Mouse (Mus musculus) limb, embryonic 11.5 days (tissue): ENCODE results near the gene Gm28551. TPM values are rescaled to one million over a fixed set of nuclear protein-coding genes. Genes with fewer than 3 reads are reported as not detected.
"Not testable (repeated sequence)": the region's sequence is repeated elsewhere in the genome, so short reads cannot be mapped to it uniquely, and the experiment has no call there.

Experiments used
- ATAC-seq: fragments of 200-750 bp; cut with Nextera tagmentation; 2 replicates; pipeline ENCODE4 v1.8.0; 2017; ENCODE audit warnings: low read depth; ENCODE audit not compliant: insufficient number of reproducible peaks, low FRiP score, low TSS enrichment
- DNase-seq: peaks from one replicate; pipeline ENCODE4 v3.0.0-alpha.2; 2015; ENCODE audit warnings: low spot score
- H3K27ac ChIP-seq: fragments of 300-500 bp; sonication (generic); replicated peaks from 2 replicates; pipeline ENCODE4 v1.5.1; 2014; ENCODE audit warnings: low read depth, mild to moderate bottlenecking, low read length
- H3K27me3 ChIP-seq: fragments of 300-500 bp; sonication (generic); 2 replicates; pipeline ENCODE4 v1.6.1; 2014; ENCODE audit warnings: mild to moderate bottlenecking, low read length, mixed read lengths; ENCODE audit not compliant: control insufficient read depth, insufficient read depth
- H3K36me3 ChIP-seq: fragments of 300-500 bp; sonication (generic); 2 replicates; pipeline ENCODE4 v1.6.1; 2014; ENCODE audit warnings: mild to moderate bottlenecking, low read length, moderate library complexity, mixed read lengths; ENCODE audit not compliant: control insufficient read depth, insufficient read depth
- H3K4me1 ChIP-seq: fragments of 300-500 bp; sonication (generic); 2 replicates; pipeline ENCODE4 v1.6.1; 2014; ENCODE audit warnings: low read length, mixed read lengths; ENCODE audit not compliant: control insufficient read depth, insufficient read depth
- H3K4me2 ChIP-seq: fragments of 300-500 bp; sonication (generic); 2 replicates; pipeline ENCODE4 v1.6.1; 2014; ENCODE audit warnings: low read depth, mild to moderate bottlenecking, moderate library complexity; ENCODE audit not compliant: severe bottlenecking
- H3K4me3 ChIP-seq: fragments of 300-500 bp; sonication (generic); 2 replicates; pipeline ENCODE4 v1.5.1; 2014; ENCODE audit warnings: low read depth, low read length
- H3K9ac ChIP-seq: fragments of 300-500 bp; sonication (generic); 2 replicates; pipeline ENCODE4 v1.6.1; 2014; ENCODE audit warnings: mild to moderate bottlenecking, low read length
- H3K9me3 ChIP-seq: fragments of 300-500 bp; sonication (generic); 2 replicates; pipeline ENCODE4 v1.6.1; 2016; ENCODE audit warnings: low read length; ENCODE audit not compliant: control insufficient read depth
- WGBS: fragments of 180-500 bp; shearing (Covaris S2); extraction: QIAGEN DNeasy Blood & Tissue Kit; methylation state at CpG from one replicate; pipeline ENCODE4 v1.1.7; 2014; 5-methylcytosine and 5-hydroxymethylcytosine counted together
- polyA plus RNA-seq: library from polyadenylated mRNA; unstranded; fragments of >200 nt; fragmentation: Nextera tagmentation; extraction: Ambion mirVana; gene quantifications from 2 replicates; pipeline ENCODE4 v1.2.1, GENCODE M21; 2014

The Gm28551 gene
- polyA plus RNA-seq, 1 experiment from 2014 or later: 0.60 TPM

- DNase-seq, H3K27me3 ChIP-seq, H3K27ac ChIP-seq, H3K4me2 ChIP-seq, H3K36me3 ChIP-seq, H3K9me3 ChIP-seq, ATAC-seq, H3K4me1 ChIP-seq, H3K4me3 ChIP-seq, H3K9ac ChIP-seq: not testable (repeated sequence)
- 70% methylated on average over 2 of the region's 2 CpGs for WGBS
Measured at GRCm38 (mm10) chr1:53337403-53337802, 15.1 kb downstream of the Gm28551 start.

GRCm38 (mm10) chr1:53335465-53335864 is 17.0 kb downstream of the Gm28551 start:
- Histone ChIP-seq H3K36me3 (no peaks in the 10 kb centered on the region), H3K9me3 (no peaks in the 10 kb centered on the region), H3K4me1 (no peaks in the 10 kb centered on the region), H3K4me2 (no peak overlapping the region), H3K27ac (no peak overlapping the region), H3K27me3 (no peaks in the 10 kb centered on the region), H3K4me3 (no peak overlapping the region), H3K9ac (no peak overlapping the region)
- DNase-seq (no peak), ATAC-seq (no peak)

GRCm38 (mm10) chr1:53333527-53333926 is 18.9 kb downstream of the Gm28551 start:
- not testable (repeated sequence) for H3K4me3 ChIP-seq, H3K4me1 ChIP-seq, H3K27me3 ChIP-seq, DNase-seq, H3K36me3 ChIP-seq, H3K9me3 ChIP-seq, H3K9ac ChIP-seq, H3K4me2 ChIP-seq, ATAC-seq, H3K27ac ChIP-seq
- WGBS: 83% methylated on average over 5 of the region's 5 CpGs

GRCm38 (mm10) chr1:53324827-53325494 is 27.5 kb downstream of the Gm28551 start:
- Histone ChIP-seq H3K4me1 (no peaks in the 10 kb centered on the region), H3K4me2 (no peak overlapping the region), H3K9ac (no peak overlapping the region), H3K36me3 (no peaks in the 10 kb centered on the region; the same call in 1 of the 2 replicates), H3K27ac (no peak overlapping the region), H3K27me3 (no peaks in the 10 kb centered on the region), H3K4me3 (no peak overlapping the region), H3K9me3 (no peaks in the 10 kb centered on the region)
- DNase-seq (no peak), ATAC-seq (no peak)
- 90% methylated on average over 5 of the region's 5 CpGs for whole genome bisulfite sequencing

- H3K27me3 ChIP-seq: no peaks in the 10 kb centered on the region
- DNase-seq (no peak), ATAC-seq (no peak)
- no peak overlapping the region for H3K9ac ChIP-seq
- no peaks in the 10 kb centered on the region for H3K4me1 ChIP-seq
- no peak overlapping the region for H3K4me2 ChIP-seq
- no peak overlapping the region for H3K27ac ChIP-seq
- no peaks in the 10 kb centered on the region for H3K9me3 ChIP-seq
- 90% methylated on average over 1 of the region's 1 CpGs for WGBS
- no peak overlapping the region for H3K4me3 ChIP-seq
- H3K36me3 ChIP-seq: no peaks in the 10 kb centered on the region; the same call in 1 of the 2 replicates
Measured at GRCm38 (mm10) chr1:53324277-53324676, 28.2 kb downstream of the Gm28551 start.

GRCm38 (mm10) chr1:53323254-53323653 is 29.2 kb downstream of the Gm28551 start:
- Histone ChIP-seq H3K9me3 (no peaks in the 10 kb centered on the region), H3K4me2 (no peak overlapping the region), H3K27ac (no peak overlapping the region), H3K4me3 (no peak overlapping the region), H3K9ac (no peak overlapping the region), H3K4me1 (no peaks in the 10 kb centered on the region), H3K36me3 (no peaks in the 10 kb centered on the region; the same call in 1 of the 2 replicates), H3K27me3 (no peaks in the 10 kb centered on the region)
- ATAC-seq: no peak
- WGBS: 89% methylated on average over 5 of the region's 5 CpGs
- no peak for DNase-seq

- H3K36me3 ChIP-seq: no peaks in the 10 kb centered on the region; the same call in 1 of the 2 replicates
- H3K27me3 ChIP-seq: no peaks in the 10 kb centered on the region
- no peak overlapping the region for H3K4me3 ChIP-seq
- no peaks in the 10 kb centered on the region for H3K4me1 ChIP-seq
- no peak overlapping the region for H3K27ac ChIP-seq
- DNase-seq: no peak
- H3K9ac ChIP-seq: no peak overlapping the region
- no peaks in the 10 kb centered on the region for H3K9me3 ChIP-seq
- H3K4me2 ChIP-seq: no peak overlapping the region
- WGBS: 93% methylated on average over 4 of the region's 4 CpGs
- ATAC-seq: no peak
Measured at GRCm38 (mm10) chr1:53321662-53322344, 30.7 kb downstream of the Gm28551 start.

GRCm38 (mm10) chr1:53312989-53313967 is 39.2 kb downstream of the Gm28551 start, which contains the start of gene Osgepl1:
TSS of gene Osgepl1 (plus strand) at chr1:53313624.
- DNase-seq: peak; percentile 88
- H3K4me2 ChIP-seq: peak within 1 kb of the TSS; percentile 52
- no peaks in the 10 kb centered on the region for H3K9me3 ChIP-seq
- peak within 1 kb of the TSS; percentile 24; the same call in 1 of the 2 replicates for H3K27ac ChIP-seq
- H3K4me1 ChIP-seq: no peaks in the 10 kb centered on the region
- no peaks in the 10 kb centered on the region for H3K27me3 ChIP-seq
- no peaks in the 10 kb centered on the region for H3K36me3 ChIP-seq
- 3% methylated on average over 27 of the region's 27 CpGs for WGBS
- peak within 1 kb of the TSS; percentile 63 for H3K9ac ChIP-seq
- H3K4me3 ChIP-seq: peak within 1 kb of the TSS; percentile 50
- peak; percentile 95 for ATAC-seq
